Mouse (Mus musculus): ENCODE measurements at regions not wholly inside any gene's neighbourhood (a gene's known extent, or its start where the extent isn't known, plus 50 kb on each side); places are given as distances from the start of the nearest gene placed in this dataset.
"Not testable (repeated sequence)": the region's sequence is repeated elsewhere in the genome, so short reads cannot be mapped to it uniquely, and the experiment has no call there.

DNA sequence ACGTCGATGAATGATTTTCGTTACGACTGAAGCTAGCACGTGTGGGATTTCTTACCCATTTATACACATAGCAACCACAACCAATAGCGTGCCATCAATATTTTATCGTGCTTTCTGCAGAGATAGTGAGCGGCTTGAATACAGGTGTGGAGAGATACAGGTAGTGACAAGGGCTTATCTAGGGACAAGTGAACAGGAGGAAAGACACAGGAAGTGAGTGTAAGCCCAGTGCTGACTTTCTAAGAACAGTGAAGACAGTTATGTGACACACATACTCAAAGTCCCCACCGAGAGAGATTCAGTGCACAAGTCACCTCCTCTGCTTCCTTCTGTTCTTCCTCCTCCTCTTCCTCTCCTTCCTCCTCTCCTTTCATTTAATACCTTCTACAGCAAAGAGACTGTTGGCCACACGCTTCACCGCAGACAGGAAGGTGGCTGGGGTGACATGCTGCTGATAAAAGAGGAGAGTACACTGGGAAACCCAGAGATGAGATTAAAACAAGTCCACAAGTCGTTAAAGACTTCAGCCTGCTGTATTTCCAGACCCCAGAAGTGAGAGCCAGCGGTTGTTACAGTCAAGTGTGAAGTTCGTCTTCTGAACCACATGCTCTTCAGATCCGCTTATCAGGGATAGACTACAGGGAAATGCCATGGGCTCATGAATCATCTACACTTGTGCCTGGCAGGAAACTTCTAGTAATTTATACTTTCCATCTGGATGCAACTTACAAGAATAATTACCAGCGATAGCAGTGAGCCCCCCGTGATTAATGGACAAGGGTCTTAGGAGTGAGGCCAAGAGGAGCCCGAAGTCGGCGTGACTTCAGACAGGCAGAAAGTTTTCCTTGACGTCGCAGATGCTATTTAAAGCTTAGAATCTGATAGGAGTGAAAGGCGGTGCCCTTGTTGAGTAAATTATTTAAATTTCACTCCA, 180.5 kb downstream of the Gxylt1 start:
- DNase-seq = peak; percentile 45

GRCm38 (mm10) chr15:93091396-93091795, 183.6 kb downstream of the Gxylt1 start:
- no peak for DNase-seq

GRCm38 (mm10) chr15:93089347-93089746, 185.6 kb downstream of the Gxylt1 start:
- DNase-seq = peak; percentile 61

- DNase-seq = no peak
These were observed 189.9 kb downstream of the Gxylt1 start for GRCm38 (mm10) chr15:93084967-93085617.

GRCm38 (mm10) chr15:93074070-93074469, 200.9 kb downstream of the Gxylt1 start:
- DNase-seq = no peak

- DNase-seq = peak; percentile 27
These were observed 212.5 kb downstream of the Gxylt1 start for GRCm38 (mm10) chr15:93062213-93063131.

DNA sequence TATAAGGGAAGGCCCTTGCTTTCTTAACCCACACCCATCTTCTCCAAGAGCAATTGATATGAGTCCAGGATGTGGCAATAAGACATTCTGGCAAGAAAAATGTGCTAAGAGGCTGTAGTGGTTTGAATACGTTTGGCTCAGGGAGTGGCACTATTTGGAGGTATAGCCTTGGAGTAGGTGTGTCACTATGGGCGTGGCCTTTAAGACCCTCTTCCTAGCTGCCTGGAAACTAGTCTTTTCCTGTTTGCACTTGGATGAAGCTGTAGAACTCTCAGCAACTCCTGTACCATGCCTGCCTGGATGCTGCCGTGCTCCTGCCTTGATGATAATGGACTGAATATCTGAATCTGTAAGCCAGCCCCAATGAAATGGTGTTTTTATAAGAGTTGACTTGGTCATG, 221.5 kb downstream of the Gxylt1 start:
- no peak for DNase-seq

DNA sequence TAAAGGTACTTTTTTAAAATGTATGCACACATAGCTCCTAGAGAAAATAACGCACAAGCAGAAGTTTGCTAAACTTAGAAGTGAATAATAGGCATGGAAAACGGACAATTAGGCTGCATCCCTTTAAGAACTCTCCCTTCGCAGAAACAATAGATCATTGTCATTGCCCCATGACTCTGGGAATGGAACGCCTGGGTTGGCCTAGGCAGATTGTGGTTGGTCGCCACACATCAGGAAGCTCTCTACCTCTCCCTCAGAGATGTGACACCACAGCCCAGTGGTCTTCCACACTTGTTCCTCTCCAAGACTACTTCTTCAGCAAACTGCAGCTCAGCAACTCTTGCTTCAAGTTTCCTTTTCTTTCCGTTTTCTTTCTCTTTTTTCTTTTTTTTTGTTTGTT, 247.8 kb downstream of the Gxylt1 start:
- DNase-seq = no peak

- DNase-seq = no peak
These were observed 248.4 kb downstream of the Gxylt1 start for GRCm38 (mm10) chr15:93026456-93027078.

DNA sequence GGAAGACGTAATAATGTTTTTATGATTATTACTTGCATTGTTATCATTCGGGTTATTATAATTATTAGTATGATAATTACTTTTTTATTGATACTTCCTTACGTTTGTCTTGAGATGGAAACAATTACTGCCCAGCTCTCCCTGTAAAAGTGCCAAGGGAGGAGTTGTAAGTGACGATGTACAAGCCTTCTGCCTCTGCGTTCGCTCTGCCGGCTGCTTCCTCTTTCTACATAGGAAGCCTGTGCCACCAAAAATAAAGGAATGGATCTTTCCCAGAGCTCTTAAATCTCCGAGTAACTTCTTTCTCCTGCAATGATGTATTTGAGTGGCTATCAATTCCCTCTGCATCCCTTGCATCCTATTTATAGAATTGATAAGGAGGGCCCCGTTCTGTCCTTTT, 249.2 kb downstream of the Gxylt1 start:
- DNase-seq = no peak

- no peak for DNase-seq
These were observed 250.8 kb downstream of the Gxylt1 start for GRCm38 (mm10) chr15:93024171-93024570.

- no peak for DNase-seq
These were observed 263.8 kb downstream of the Gxylt1 start for GRCm38 (mm10) chr15:93011166-93011565.

GRCm38 (mm10) chr15:93010629-93011028, 264.4 kb downstream of the Gxylt1 start:
- DNase-seq = peak; percentile 47

DNA sequence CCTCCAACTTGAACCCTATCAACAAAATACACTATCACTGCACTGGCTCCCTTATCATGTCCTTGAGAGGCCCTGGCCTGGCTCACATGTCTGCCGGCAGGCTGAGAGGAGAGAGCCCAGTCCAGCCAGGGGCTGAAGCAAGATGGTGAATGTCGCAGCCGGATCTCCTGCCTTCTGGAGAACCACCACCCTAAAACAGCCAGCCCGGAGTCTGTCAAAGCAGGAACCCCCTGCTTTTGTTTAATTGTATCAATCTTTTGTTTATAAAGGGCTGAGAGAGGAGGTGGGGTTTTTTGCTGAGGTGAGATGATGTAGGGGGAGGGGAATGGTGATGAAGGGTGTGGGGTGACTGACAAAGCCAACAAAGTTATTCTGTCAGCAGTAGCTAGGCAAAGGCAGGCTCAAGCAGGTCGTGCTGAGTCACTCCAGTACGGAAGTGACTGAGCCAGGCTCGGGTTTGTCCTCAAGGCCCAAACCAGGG, 269.2 kb downstream of the Gxylt1 start:
- no peak for DNase-seq

DNA sequence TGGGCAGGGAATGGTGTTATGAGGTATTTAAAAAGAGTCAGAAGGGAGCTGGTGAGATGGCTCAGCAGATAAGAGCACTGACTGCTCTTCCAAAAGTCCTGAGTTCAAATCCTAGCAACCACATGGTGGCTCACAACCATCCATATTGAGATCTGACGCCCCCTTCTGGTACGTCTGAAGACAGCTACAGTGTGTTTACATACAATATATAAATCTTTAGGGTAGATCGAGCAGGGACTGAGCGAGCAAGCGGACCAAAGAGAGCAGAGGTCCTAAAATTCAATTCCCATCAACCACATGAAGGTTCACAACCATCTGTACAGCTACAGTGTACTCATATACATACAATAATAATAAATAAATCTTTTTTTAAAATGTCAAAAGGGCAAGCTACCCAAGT, 269.8 kb downstream of the Gxylt1 start:
- DNase-seq = not testable (repeated sequence)

DNA sequence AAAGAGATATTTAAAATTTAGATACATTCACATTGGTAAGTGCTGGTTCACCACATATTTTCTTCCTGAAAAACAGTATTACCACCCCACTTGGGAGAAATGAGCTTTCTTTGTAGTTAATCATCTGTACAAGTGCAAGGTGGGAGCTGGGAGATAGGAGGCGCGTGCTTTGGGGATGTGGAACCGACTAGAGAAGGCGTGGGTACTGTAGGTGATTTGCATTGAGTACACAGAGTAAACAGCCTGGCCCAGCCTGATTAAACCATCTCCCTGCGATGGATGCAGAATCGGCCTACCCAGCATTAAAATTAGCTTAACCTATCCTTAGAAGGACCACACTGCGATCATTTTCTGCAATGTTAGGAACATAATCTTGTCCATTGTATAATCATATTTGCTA, 270.4 kb downstream of the Gxylt1 start:
- DNase-seq = no peak

- DNase-seq = peak; percentile 42
These were observed 271.7 kb downstream of the Gxylt1 start for GRCm38 (mm10) chr15:93003233-93003632.

GRCm38 (mm10) chr15:93002002-93002904, 272.7 kb downstream of the Gxylt1 start:
- DNase-seq = peak; percentile 63

GRCm38 (mm10) chr15:93001346-93002001, 273.5 kb downstream of the Gxylt1 start:
- DNase-seq = peak; percentile 44

DNA sequence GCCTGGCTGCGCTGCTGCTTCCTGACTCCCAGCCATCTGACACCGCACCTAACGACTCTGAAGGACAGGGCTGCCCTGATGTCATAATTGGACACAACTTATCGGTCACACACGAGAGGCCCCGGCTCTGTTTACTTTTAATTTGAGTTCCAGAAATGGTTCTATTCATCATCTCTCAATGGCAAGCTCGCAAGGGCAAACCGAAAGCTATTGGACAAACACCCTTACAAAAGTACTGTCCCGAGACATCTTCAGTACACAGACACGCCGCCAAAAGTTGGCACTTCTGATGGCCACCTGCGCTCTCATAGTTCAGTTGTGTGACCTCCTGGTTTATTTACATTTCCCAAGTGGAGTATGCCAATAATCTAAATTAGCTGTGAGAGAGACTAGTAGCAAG, 274.9 kb downstream of the Gxylt1 start:
- DNase-seq = no peak

- no peak for DNase-seq
These were observed 277.0 kb downstream of the Gxylt1 start for GRCm38 (mm10) chr15:92997933-92998332.

Data from embryo, embryonic 11 days (tissue).